33 mouse cellular contexts compared by ENCODE assay signal in the genomic region with DNA sequence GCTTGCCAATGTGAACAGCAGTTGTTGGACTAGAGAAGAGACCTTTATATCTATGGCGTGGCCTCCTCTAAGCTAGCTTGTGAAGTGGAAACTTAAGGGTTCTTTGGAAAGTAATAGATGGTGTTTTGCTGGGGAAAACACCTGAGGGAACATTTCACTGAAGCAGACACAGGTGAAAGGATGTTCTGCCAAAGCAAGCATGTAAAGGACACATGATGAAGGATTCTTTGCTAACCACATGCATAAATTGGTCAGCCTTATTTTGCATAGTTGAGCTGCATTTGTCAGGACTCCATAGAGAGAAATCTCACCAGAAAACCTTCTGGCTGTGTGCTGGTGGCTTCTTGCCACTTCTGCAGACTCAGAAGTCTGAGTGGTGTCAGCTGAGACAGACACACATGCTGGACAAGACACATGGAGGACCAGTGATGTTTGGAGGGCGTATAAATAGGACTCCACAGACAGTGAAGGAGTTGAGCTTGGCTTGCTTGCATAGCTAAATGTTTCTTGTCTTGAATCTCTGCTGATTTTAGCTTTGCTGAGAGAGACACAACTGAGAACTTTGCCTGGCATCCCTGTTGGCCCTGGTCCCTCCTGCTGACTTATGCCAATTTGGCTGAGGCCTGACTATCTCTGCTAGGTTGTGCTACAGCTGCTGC. TPM values are rescaled to one million over a fixed set of nuclear protein-coding genes. Genes with fewer than 3 reads are reported as not detected.
DNase-seq lines count a peak whose midpoint lies in the region; ATAC-seq and TF ChIP-seq lines count a peak whose summit lies in the region.
"Had no signal": no experiment of that assay in that cellular context is flagged by ENCODE, and none has a peak within 500 bp of the region (broad histone marks: within the 10 kb centered on the region; RNA-seq: fewer than 3 reads in every experiment).

No protein-coding gene starts in this region.

- no peak for DNase-seq in forebrain, embryonic 11.5 days (ENCODE audit: low spot score)
- peak; percentile 13 for DNase-seq in gastrocnemius, postnatal 25 days
- DNase-seq in gastrocnemius, postnatal 14 days = no peak
- peak; percentile 46 for DNase-seq in CH12.LX (ENCODE audit: extremely low read depth)
- peak; percentile 31 for DNase-seq in brain, embryonic 14.5 days (ENCODE audit: low read depth)
- no peak for DNase-seq in layer of hippocampus, postnatal 14 days (ENCODE audit: low spot score in 2 of 2)
- DNase-seq: adrenal gland, adult 2 months; cerebellum, adult 9-11 months; gastrocnemius, postnatal 36 days; heart, postnatal 4 days; kidney, adult 18-20 months; layer of hippocampus, adult 9-11 months; retina, postnatal 1 day had no signal

- no peak overlapping the region for H3K27ac ChIP-seq in forebrain, embryonic 16.5 days (ENCODE audit: low read length)
- no peak overlapping the region for H3K27ac ChIP-seq in forebrain, embryonic 11.5 days (ENCODE audit: low read depth, low read length)
- H3K27ac ChIP-seq in CH12.LX (ENCODE audit: insufficient read depth, low read depth) = no peak overlapping the region
- H3K27ac ChIP-seq: forebrain, embryonic 10.5 days; heart, embryonic 15.5 days; hindbrain, embryonic 14.5 days; macrophage; neural tube, embryonic 13.5 days had no signal

- H3K9ac ChIP-seq in forebrain, embryonic 16.5 days (replicated peaks; ENCODE audit: low read depth, low read length) = no peak overlapping the region
- no peak overlapping the region for H3K9ac ChIP-seq in forebrain, embryonic 11.5 days (ENCODE audit: low read length)
- no peak overlapping the region for H3K9ac ChIP-seq in CH12.LX (ENCODE audit: insufficient read depth, low read depth)
- H3K9ac ChIP-seq: heart, embryonic 15.5 days; hindbrain, embryonic 14.5 days; neural tube, embryonic 13.5 days had no signal

- TF ChIP-seq POLR2A in CH12.LX (IDR thresholded peaks at IDR 0.05; ENCODE audit: low read depth, low read length) = no peak
- no peak for TF ChIP-seq POLR2A in brain, embryonic 14.5 days (IDR thresholded peaks at IDR 0.05; ENCODE audit: borderline replicate concordance, extremely low read depth, insufficient read depth, insufficient read length, poor library complexity, severe bottlenecking)

- TF ChIP-seq CTCF in CH12.LX (conservative IDR thresholded peaks at IDR 0.05 in 1 of 2, IDR thresholded peaks at IDR 0.05 in 1 of 2; ENCODE audit: low read depth in 2 of 2, low read length in 2 of 2) = no peak
- no peak for TF ChIP-seq CTCF in brain, embryonic 14.5 days (IDR thresholded peaks at IDR 0.05; ENCODE audit: borderline replicate concordance, extremely low read depth, insufficient read depth, insufficient read length)

- 0 out of 2 replicates have a peak, but pooled peaks have one; percentile 32 for ATAC-seq in forebrain, embryonic 16.5 days
- ATAC-seq in forebrain, embryonic 11.5 days (replicated peaks; ENCODE audit: low FRiP score) = no peak
- ATAC-seq: inflammation-experienced regulatory T-cells, adult 6 months; lung, postnatal 0 days; midbrain, embryonic 16.5 days; Patski had no signal

- dilution Hi-C loops in CH12.LX (cut with MboI; ENCODE audit: extremely low pct_ligation_motif_present, extremely low pct_unique_long_range_greater_than_20kb, low sequenced_read_pairs) = no loop called here

- H3K9me3 ChIP-seq in forebrain, embryonic 16.5 days (ENCODE audit: control insufficient read depth, low read length) = no peaks in the 10 kb centered on the region
- H3K9me3 ChIP-seq in forebrain, embryonic 11.5 days (ENCODE audit: control insufficient read depth, low read length) = no peaks in the 10 kb centered on the region
- H3K9me3 ChIP-seq in CH12.LX (replicated peaks; ENCODE audit: low read length) = no peaks in the 10 kb centered on the region
- H3K9me3 ChIP-seq: forebrain, embryonic 10.5 days; G1E; heart, embryonic 15.5 days; neural tube, embryonic 13.5 days had no signal

- peak; percentile 55 for TF ChIP-seq EP300 in CH12.LX (IDR thresholded peaks at IDR 0.05; ENCODE audit: low read length)

- H3K79me2 ChIP-seq in CH12.LX (replicated peaks; ENCODE audit: control insufficient read depth, extremely low read depth, insufficient read depth, poor library complexity, severe bottlenecking) = no peaks in the 10 kb centered on the region

- H3K36me3 ChIP-seq in forebrain, embryonic 16.5 days (ENCODE audit: control insufficient read depth, insufficient read depth) = no peaks in the 10 kb centered on the region
- no peaks in the 10 kb centered on the region for H3K36me3 ChIP-seq in forebrain, embryonic 11.5 days (ENCODE audit: control insufficient read depth, insufficient read depth, low read length)
- no peaks in the 10 kb centered on the region for H3K36me3 ChIP-seq in CH12.LX (replicated peaks in 1 of 2; ENCODE audit: control insufficient read depth in 1 of 2, insufficient read depth in 1 of 2, low read length in 1 of 2)
- H3K36me3 ChIP-seq: forebrain, embryonic 10.5 days; G1E; heart, embryonic 15.5 days; neural tube, embryonic 13.5 days had no signal

- H3K27me3 ChIP-seq in forebrain, embryonic 16.5 days (replicated peaks; ENCODE audit: control insufficient read depth, insufficient read depth, low read length) = no peaks in the 10 kb centered on the region
- H3K27me3 ChIP-seq in forebrain, embryonic 11.5 days (ENCODE audit: control insufficient read depth, insufficient read depth, low read length) = no peaks in the 10 kb centered on the region
- H3K27me3 ChIP-seq in CH12.LX (replicated peaks) = no peaks in the 10 kb centered on the region
- H3K27me3 ChIP-seq: heart, embryonic 15.5 days; neural tube, embryonic 13.5 days had no signal

- in situ Hi-C loops in CH12.LX (cut with MboI; ENCODE audit: low pct_ligation_motif_present, low pct_unique_long_range_greater_than_20kb, low sequenced_read_pairs) = no loop called here

- TF ChIP-seq RAD21 in CH12.LX (IDR thresholded peaks at IDR 0.05; ENCODE audit: low read depth, low read length) = no peak

- intact Hi-C loops in gastrocnemius, postnatal 14 days (cut with DNase I; ENCODE audit: low total_unique reads) = no loop called here

- 80% methylated on average over 2 of the region's 2 CpGs for WGBS in forebrain, embryonic 16.5 days
- WGBS in forebrain, embryonic 11.5 days = 83% methylated on average over 2 of the region's 2 CpGs

- H3K4me1 ChIP-seq in forebrain, embryonic 16.5 days (replicated peaks; ENCODE audit: control insufficient read depth, insufficient read depth, low read length) = no peaks in the 10 kb centered on the region
- no peaks in the 10 kb centered on the region for H3K4me1 ChIP-seq in forebrain, embryonic 11.5 days (replicated peaks; ENCODE audit: control insufficient read depth, insufficient read depth, low read length)
- H3K4me1 ChIP-seq in CH12.LX (ENCODE audit: control insufficient read depth in 1 of 2, insufficient read depth in 2 of 2) = peaks cover 0 to 34% of the 10 kb centered on the region in 2 experiments; a peak in 2 of 4 replicates
- H3K4me1 ChIP-seq: heart, embryonic 15.5 days; neural tube, embryonic 13.5 days had no signal

- no peak overlapping the region for H3K4me2 ChIP-seq in forebrain, embryonic 16.5 days (ENCODE audit: low read length)
- H3K4me2 ChIP-seq in forebrain, embryonic 11.5 days (ENCODE audit: low read depth, low read length, severe bottlenecking) = no peak overlapping the region
- H3K4me2 ChIP-seq in CH12.LX (ENCODE audit: insufficient read depth, low read depth, poor library complexity, severe bottlenecking) = no peak overlapping the region
- H3K4me2 ChIP-seq: heart, embryonic 15.5 days; hindbrain, embryonic 14.5 days; neural tube, embryonic 13.5 days had no signal

- H3K4me3 ChIP-seq in forebrain, embryonic 16.5 days (replicated peaks; ENCODE audit: low read length) = no peak overlapping the region
- no peak overlapping the region for H3K4me3 ChIP-seq in forebrain, embryonic 11.5 days (ENCODE audit: low read depth, low read length)
- H3K4me3 ChIP-seq in CH12.LX (replicated peaks in 1 of 3; ENCODE audit: low read depth in 2 of 3, low read length in 2 of 3, poor library complexity in 1 of 3) = no peak overlapping the region
- H3K4me3 ChIP-seq: forebrain, embryonic 10.5 days; heart, embryonic 15.5 days; myocyte; neural tube, embryonic 13.5 days had no signal

TF ChIP-seq in CH12.LX, 34 proteins besides CTCF, POLR2A, EP300 and RAD21 (continues in another document):
- no peak for TF ChIP-seq USF1 (IDR thresholded peaks at IDR 0.05; ENCODE audit: low read depth, low read length)
- TF ChIP-seq HCFC1 (IDR thresholded peaks at IDR 0.05; ENCODE audit: low read depth, low read length) = no peak
- 0 out of 2 replicates have a peak, but pooled peaks have one; percentile 27 for TF ChIP-seq MAX (IDR thresholded peaks at IDR 0.05; ENCODE audit: low read length)
- no peak for TF ChIP-seq ZMIZ1 (IDR thresholded peaks at IDR 0.05; ENCODE audit: low read depth, low read length)
- no peak for TF ChIP-seq NELFE (IDR thresholded peaks at IDR 0.05; ENCODE audit: low read depth, low read length)
- no peak for TF ChIP-seq ZKSCAN1 (IDR thresholded peaks at IDR 0.05; ENCODE audit: borderline replicate concordance, low read depth, low read length)
- TF ChIP-seq TBP (conservative IDR thresholded peaks at IDR 0.05; ENCODE audit: low read depth, low read length) = no peak
- TF ChIP-seq JUN (IDR thresholded peaks at IDR 0.05; ENCODE audit: insufficient read depth, low read depth, low read length) = no peak
- no peak for TF ChIP-seq GABPA (IDR thresholded peaks at IDR 0.05; ENCODE audit: insufficient replicate concordance, low read depth, low read length)
- TF ChIP-seq MAFK (IDR thresholded peaks at IDR 0.05; ENCODE audit: insufficient replicate concordance, low read length) = no peak
- no peak for TF ChIP-seq IRF4 (IDR thresholded peaks at IDR 0.05; ENCODE audit: low read depth, low read length)

RNA-seq across cellular contexts. Expression of a gene that starts 34.8 kb away (rescaled TPM):
- polyA plus RNA-seq in forebrain, embryonic 16.5 days (2015; fragmentation: Nextera tagmentation; extraction: Ambion mirVana) = 0.12 TPM in 1 of 2 replicates, not detected in the other
- not detected in 2 replicates for polyA plus RNA-seq in forebrain, embryonic 11.5 days (2014; fragmentation: Nextera tagmentation; extraction: Ambion mirVana)
- not detected for total RNA-seq in gastrocnemius, postnatal 25 days (2021)
- not detected for total RNA-seq in gastrocnemius, postnatal 14 days (2021)
- total RNA-seq in CH12.LX (2012; rRNA removed) (2.4 and 2.6 TPM in 2 replicates), CH12.LX (2014; rRNA removed) (9.3 and 9.6 TPM in 2 replicates)
- polyA plus RNA-seq in CH12.LX (2012; ENCODE audit: insufficient read length, low read depth) = 2.8 and 3.5 TPM in 2 replicates
- polyA plus RNA-seq in brain, embryonic 14.5 days (2012; rRNA removed) = 0.01 and 0.21 TPM in 2 replicates
- total RNA-seq in layer of hippocampus, postnatal 14 days (2021) = not detected
- total RNA-seq: adrenal gland, adult 2 months; heart, postnatal 4 days; left cerebral cortex, postnatal 10 days; liver, adult 2 months had no signal
- polyA plus RNA-seq: adrenal gland, adult 2 months; embryonic facial prominence, embryonic 11.5 days; forebrain, embryonic 10.5 days; G1E; hindbrain, embryonic 14.5 days; inflammation-experienced regulatory T-cells, adult 6 months; liver, adult 2 months; macrophage; midbrain, embryonic 16.5 days; myocyte; Patski had no signal

RNA-seq across cellular contexts. Expression of a gene that starts 51.3 kb away (rescaled TPM):
- not detected in 2 replicates for polyA plus RNA-seq in forebrain, embryonic 16.5 days (2015; fragmentation: Nextera tagmentation; extraction: Ambion mirVana)
- polyA plus RNA-seq in forebrain, embryonic 11.5 days (2014; fragmentation: Nextera tagmentation; extraction: Ambion mirVana) = not detected in 2 replicates
- not detected for total RNA-seq in gastrocnemius, postnatal 25 days (2021)
- not detected for total RNA-seq in gastrocnemius, postnatal 14 days (2021)
- total RNA-seq in CH12.LX (2012; rRNA removed) = not detected in 2 replicates
- total RNA-seq in CH12.LX (2014; rRNA removed) = not detected in 2 replicates
- not detected in 2 replicates for polyA plus RNA-seq in CH12.LX (2012; ENCODE audit: insufficient read length, low read depth)
- not detected in 2 replicates for polyA plus RNA-seq in brain, embryonic 14.5 days (2012; rRNA removed)
- not detected for total RNA-seq in layer of hippocampus, postnatal 14 days (2021)
- total RNA-seq: adrenal gland, adult 2 months; gastrocnemius, postnatal 36 days; heart, postnatal 4 days; left cerebral cortex, postnatal 10 days; liver, adult 2 months had no signal
- polyA plus RNA-seq: adrenal gland, adult 2 months; embryonic facial prominence, embryonic 11.5 days; forebrain, embryonic 10.5 days; G1E; heart, embryonic 15.5 days; hindbrain, embryonic 14.5 days; inflammation-experienced regulatory T-cells, adult 6 months; kidney, embryonic 16.5 days; large intestine, adult 2 months; limb, embryonic 11.5 days; liver, adult 2 months; liver, embryonic 16.5 days; lung, postnatal 0 days; macrophage; midbrain, embryonic 16.5 days; myocyte; neural tube, embryonic 13.5 days; Patski; spleen, adult 2 months had no signal

Comparison
In these comparisons a context has a peak if more than half of its experiments do, and no peak if none do; other contexts are left out.
1. DNase-seq: peak in gastrocnemius, postnatal 25 days (single experiment), CH12.LX (single experiment) and brain, embryonic 14.5 days (single experiment); none in forebrain, embryonic 11.5 days (single experiment), gastrocnemius, postnatal 14 days (single experiment) and layer of hippocampus, postnatal 14 days (0 of 2).